Mouse (Mus musculus) embryonic facial prominence, embryonic 12.5 days (tissue): ENCODE measurements around the gene Alox15. TPM values are rescaled to one million over a fixed set of nuclear protein-coding genes. Genes with fewer than 3 reads are reported as not detected.

ENCODE experiments used
- ATAC-seq: fragments of 200-750 bp; cut with Nextera tagmentation; 2 replicates; pipeline ENCODE4 v1.8.0; 2017; ENCODE audit not compliant: insufficient number of reproducible peaks, insufficient read depth, low FRiP score, low TSS enrichment
- H3K27ac ChIP-seq: fragments of 300-500 bp; sonication (generic); 2 replicates; pipeline ENCODE4 v1.5.1; 2016; ENCODE audit warnings: mild to moderate bottlenecking
- H3K27me3 ChIP-seq: fragments of 300-500 bp; sonication (generic); 2 replicates; pipeline ENCODE4 v1.6.1; 2016; ENCODE audit warnings: mild to moderate bottlenecking, moderate library complexity
- H3K36me3 ChIP-seq: fragments of 300-500 bp; sonication (generic); 2 replicates; pipeline ENCODE4 v1.6.1; 2016; ENCODE audit warnings: mild to moderate bottlenecking
- H3K4me1 ChIP-seq: fragments of 300-500 bp; sonication (generic); 2 replicates; pipeline ENCODE4 v1.6.1; 2016
- H3K4me2 ChIP-seq: fragments of 300-500 bp; sonication (generic); replicated peaks from 2 replicates; pipeline ENCODE4 v1.6.1; 2016; ENCODE audit warnings: mild to moderate bottlenecking, moderate library complexity
- H3K4me3 ChIP-seq: fragments of 300-500 bp; sonication (generic); 2 replicates; pipeline ENCODE4 v1.5.1; 2016; ENCODE audit warnings: mild to moderate bottlenecking
- H3K9ac ChIP-seq: fragments of 300-500 bp; sonication (generic); 2 replicates; pipeline ENCODE4 v1.6.1; 2016; ENCODE audit warnings: mild to moderate bottlenecking, moderate library complexity
- H3K9me3 ChIP-seq: fragments of 300-500 bp; sonication (generic); 2 replicates; pipeline ENCODE4 v1.6.1; 2016; ENCODE audit warnings: mild to moderate bottlenecking, moderate library complexity
- WGBS: fragments of 180-500 bp; shearing (Covaris S2); methylation state at CpG from one replicate; pipeline ENCODE4 v1.1.7; 2016; 5-methylcytosine and 5-hydroxymethylcytosine counted together
- polyA plus RNA-seq: library from polyadenylated mRNA; unstranded; fragments of >200 nt; fragmentation: Nextera tagmentation; extraction: Ambion mirVana; gene quantifications from 2 replicates; pipeline ENCODE4 v1.2.1, GENCODE M21; 2016

The Alox15 gene
- polyA plus RNA-seq, 1 experiment from 2014 or later: 0.29 TPM

DNA sequence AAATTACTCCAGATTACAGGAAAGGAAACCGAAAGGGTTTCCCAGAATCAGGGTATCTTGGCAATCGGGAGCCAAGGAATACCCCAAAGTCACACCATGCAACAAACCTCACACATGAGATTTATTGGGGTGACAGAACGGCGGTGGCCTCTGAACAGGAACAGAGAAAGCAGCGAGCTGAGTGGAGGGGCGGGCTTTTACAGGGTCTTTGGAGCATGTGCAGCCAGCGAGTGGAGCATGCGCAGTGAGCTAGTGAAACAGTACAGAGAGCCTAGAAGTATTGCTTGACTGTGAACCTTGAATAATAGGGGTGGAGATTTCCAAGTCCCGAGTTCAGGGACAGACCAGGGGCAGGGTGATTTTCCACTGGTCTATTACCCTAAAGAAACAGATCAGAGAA lies 3.2 kb downstream of the Alox15 start:
- H3K36me3 ChIP-seq: no peaks in the 10 kb centered on the region
- H3K9ac ChIP-seq: no peak overlapping the region
- no peak for ATAC-seq
- no peaks in the 10 kb centered on the region for H3K9me3 ChIP-seq
- H3K27ac ChIP-seq: no peak overlapping the region
- H3K4me1 ChIP-seq: peaks cover 13% of the 10 kb centered on the region
- no peak overlapping the region for H3K4me2 ChIP-seq
- WGBS: 90% methylated on average over 9 of the region's 9 CpGs
- H3K27me3 ChIP-seq: peaks cover 50% of the 10 kb centered on the region
- no peak overlapping the region for H3K4me3 ChIP-seq

DNA sequence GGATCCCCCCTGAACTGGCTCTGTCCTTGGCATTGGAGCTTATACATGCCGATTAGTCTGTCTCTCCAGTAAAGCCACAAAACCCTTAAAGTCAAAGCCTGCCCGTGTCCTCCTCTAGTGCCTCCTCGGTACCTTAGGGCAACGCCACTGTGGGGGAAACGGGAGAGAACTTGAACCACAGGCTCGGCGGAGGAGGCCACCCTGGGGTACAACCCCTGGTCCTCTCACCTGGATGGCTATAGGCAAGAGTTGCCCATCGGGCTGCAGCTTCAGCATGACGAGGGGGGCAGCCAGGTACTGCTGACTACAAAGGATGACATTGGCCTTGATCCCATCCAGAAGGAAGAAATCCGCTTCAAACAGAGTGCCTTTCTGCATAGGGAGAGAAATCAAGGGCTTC lies 4.0 kb downstream of the Alox15 start:
- no peak for ATAC-seq
- WGBS: 80% methylated on average over 10 of the region's 10 CpGs
- Histone ChIP-seq H3K36me3 (no peaks in the 10 kb centered on the region), H3K4me1 (peaks cover 13% of the 10 kb centered on the region), H3K27ac (no peak overlapping the region), H3K9ac (no peak overlapping the region), H3K4me3 (no peak overlapping the region), H3K4me2 (no peak overlapping the region), H3K9me3 (no peaks in the 10 kb centered on the region), H3K27me3 (peaks cover 43% of the 10 kb centered on the region)

DNA sequence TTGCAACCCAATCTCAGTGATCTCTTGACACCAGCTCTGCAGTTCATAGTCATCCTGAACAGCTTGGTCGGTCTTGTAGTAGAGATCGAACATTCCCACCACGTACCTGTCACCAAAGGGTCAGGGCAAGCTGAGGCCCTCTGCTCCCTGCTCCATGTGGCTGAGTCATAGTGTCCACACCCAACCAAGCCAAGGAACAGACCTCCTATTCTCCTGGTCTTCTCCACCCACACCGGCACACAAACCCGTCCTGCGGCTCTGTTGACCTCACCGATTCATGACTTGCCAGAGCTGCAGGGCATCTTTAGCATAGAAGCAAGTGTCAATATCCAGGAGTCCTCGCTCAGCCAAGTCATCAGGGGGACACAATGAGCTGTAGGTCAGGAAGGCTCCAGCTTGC lies 6.3 kb downstream of the Alox15 start:
- Histone ChIP-seq H3K36me3 (no peaks in the 10 kb centered on the region), H3K9me3 (no peaks in the 10 kb centered on the region), H3K4me2 (no peak overlapping the region), H3K4me3 (no peak overlapping the region), H3K27ac (no peak overlapping the region), H3K9ac (no peak overlapping the region), H3K27me3 (peaks cover 20% of the 10 kb centered on the region), H3K4me1 (no peaks in the 10 kb centered on the region)
- ATAC-seq: no peak
- 91% methylated on average over 8 of the region's 8 CpGs for WGBS

DNA sequence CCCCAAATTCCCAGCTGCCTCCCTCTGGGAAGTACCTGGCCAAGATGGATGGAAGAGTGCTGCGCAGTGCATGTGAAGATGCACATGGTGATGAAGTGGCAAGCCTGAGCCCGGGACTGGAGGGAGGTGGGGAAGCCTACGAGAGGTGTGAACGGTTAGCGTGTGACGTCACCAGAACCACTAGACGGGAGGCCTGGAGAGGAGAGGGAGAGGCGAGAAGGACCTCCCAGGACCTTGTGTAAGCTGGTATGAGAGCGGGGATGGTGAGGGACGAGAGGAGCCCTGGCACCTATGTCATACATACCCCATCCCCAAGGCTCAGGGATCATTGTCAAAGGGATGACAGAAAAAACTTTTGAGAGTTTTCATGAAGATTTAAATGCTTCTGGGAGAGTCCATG lies 6.8 kb downstream of the Alox15 start:
- peaks cover 15% of the 10 kb centered on the region for H3K27me3 ChIP-seq
- no peaks in the 10 kb centered on the region for H3K9me3 ChIP-seq
- H3K27ac ChIP-seq: no peak overlapping the region
- no peak for ATAC-seq
- 86% methylated on average over 10 of the region's 10 CpGs for WGBS
- no peaks in the 10 kb centered on the region for H3K4me1 ChIP-seq
- no peaks in the 10 kb centered on the region for H3K36me3 ChIP-seq
- no peak overlapping the region for H3K4me2 ChIP-seq
- no peak overlapping the region for H3K4me3 ChIP-seq
- H3K9ac ChIP-seq: no peak overlapping the region

- Histone ChIP-seq H3K4me1 (no peaks in the 10 kb centered on the region), H3K27ac (no peak overlapping the region), H3K36me3 (no peaks in the 10 kb centered on the region), H3K9ac (no peak overlapping the region), H3K9me3 (no peaks in the 10 kb centered on the region), H3K4me3 (no peak overlapping the region), H3K27me3 (no peaks in the 10 kb centered on the region), H3K4me2 (no peak overlapping the region)
- 31% methylated on average over 7 of the region's 7 CpGs for WGBS
- ATAC-seq: no peak
Observed at GRCm38 (mm10) chr11:70339481-70339880, 12.3 kb downstream of the Alox15 start.

DNA sequence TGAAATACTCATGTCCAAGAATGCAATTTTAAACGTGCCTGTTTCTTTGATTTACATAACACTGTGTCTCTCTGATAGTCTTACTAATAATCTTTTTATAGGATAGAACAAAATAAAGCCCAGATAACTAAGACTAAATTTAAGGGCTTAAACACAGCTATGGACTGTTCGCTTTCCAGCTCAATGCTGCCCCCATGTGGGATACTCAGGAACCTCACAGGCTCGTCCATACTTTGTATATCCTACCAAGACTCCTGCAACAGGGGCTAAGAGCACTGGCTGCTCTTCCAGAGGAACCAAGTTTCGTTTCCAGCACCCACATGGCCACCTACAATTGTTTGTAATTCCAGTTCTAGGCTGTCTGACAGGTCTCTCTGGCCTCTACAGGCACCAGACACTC lies 17.4 kb downstream of the Alox15 start:
- no peak overlapping the region for H3K27ac ChIP-seq
- 0 out of 2 replicates have a peak, but pooled peaks have one; percentile 69 for ATAC-seq
- H3K4me3 ChIP-seq: no peak overlapping the region
- no peaks in the 10 kb centered on the region for H3K27me3 ChIP-seq
- H3K9ac ChIP-seq: no peak overlapping the region
- no peaks in the 10 kb centered on the region for H3K4me1 ChIP-seq
- H3K4me2 ChIP-seq: no peak overlapping the region
- 32% methylated on average over 4 of the region's 4 CpGs for WGBS
- no peaks in the 10 kb centered on the region for H3K36me3 ChIP-seq
- no peaks in the 10 kb centered on the region for H3K9me3 ChIP-seq

- Histone ChIP-seq H3K4me3 (no peak overlapping the region), H3K9ac (no peak overlapping the region), H3K4me2 (no peak overlapping the region), H3K4me1 (no peaks in the 10 kb centered on the region), H3K27ac (no peak overlapping the region), H3K9me3 (no peaks in the 10 kb centered on the region), H3K27me3 (peaks cover 42% of the 10 kb centered on the region), H3K36me3 (no peaks in the 10 kb centered on the region)
- 79% methylated on average over 8 of the region's 8 CpGs for WGBS
- ATAC-seq: no peak
Observed at GRCm38 (mm10) chr11:70324726-70325125, 27.1 kb downstream of the Alox15 start.

DNA sequence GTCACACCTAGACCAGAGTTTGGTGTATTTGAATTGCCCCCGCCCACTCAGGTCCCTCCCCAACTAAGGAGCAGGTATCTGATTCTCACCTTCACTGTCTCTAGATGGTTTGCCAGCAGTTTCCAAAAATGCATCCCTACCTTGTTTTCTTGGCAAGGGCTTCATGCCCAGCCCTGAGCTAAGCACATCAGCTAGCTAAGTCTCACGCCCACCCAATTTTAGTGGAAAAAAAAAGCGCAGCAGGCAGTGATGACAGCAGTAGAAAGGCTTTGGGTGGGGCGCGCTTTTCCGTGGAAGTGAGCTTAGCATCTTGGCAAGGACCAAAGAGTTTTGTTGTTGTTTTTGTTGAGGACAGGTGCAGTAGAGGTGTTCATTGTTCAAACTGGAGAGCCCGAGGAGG lies 29.3 kb downstream of the Alox15 start, which contains the start of gene Alox12e:
Alox12e (minus strand) TSS at position 101 of the 400 bp plus-strand sequence.
- 27% methylated on average over 7 of the region's 7 CpGs for WGBS
- ATAC-seq: no peak
- peak within 1 kb of the TSS; percentile 28 for H3K4me2 ChIP-seq
- no peak within 1 kb of the TSS for H3K4me3 ChIP-seq
- no peak within 1 kb of the TSS for H3K9ac ChIP-seq
- no peaks in the 10 kb centered on the region for H3K36me3 ChIP-seq
- no peaks in the 10 kb centered on the region for H3K4me1 ChIP-seq
- H3K27ac ChIP-seq: no peak within 1 kb of the TSS
- H3K27me3 ChIP-seq: peaks cover 48% of the 10 kb centered on the region
- no peaks in the 10 kb centered on the region for H3K9me3 ChIP-seq

DNA sequence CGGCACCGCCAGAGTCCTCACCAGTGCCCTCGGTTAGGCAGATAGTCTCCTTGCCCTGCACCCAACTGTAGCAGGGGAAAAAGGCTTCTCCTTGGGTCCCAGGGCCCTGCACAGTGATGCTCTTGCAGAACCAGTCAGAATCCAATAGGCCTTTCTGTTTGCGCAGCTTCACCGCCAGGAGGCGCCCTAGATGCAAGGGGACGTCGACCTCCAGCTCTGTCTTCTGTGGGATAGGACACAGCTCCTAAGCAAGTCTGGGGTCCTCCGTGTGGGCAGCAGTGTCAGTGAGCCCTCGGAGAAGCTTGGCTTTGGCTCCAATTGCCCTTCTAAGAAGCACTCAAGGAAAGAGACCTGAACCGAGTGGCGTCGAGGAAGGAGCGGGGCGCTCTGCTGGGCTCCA lies 30.2 kb downstream of the Alox15 start:
- no peaks in the 10 kb centered on the region for H3K9me3 ChIP-seq
- no peak overlapping the region for H3K9ac ChIP-seq
- under 1% methylated on average over 15 of the region's 15 CpGs for WGBS
- no peak for ATAC-seq
- H3K36me3 ChIP-seq: no peaks in the 10 kb centered on the region
- peak overlapping the region; percentile 28 for H3K4me2 ChIP-seq
- H3K27ac ChIP-seq: no peak overlapping the region
- H3K27me3 ChIP-seq: peaks cover 52% of the 10 kb centered on the region
- H3K4me1 ChIP-seq: no peaks in the 10 kb centered on the region
- no peak overlapping the region for H3K4me3 ChIP-seq

DNA sequence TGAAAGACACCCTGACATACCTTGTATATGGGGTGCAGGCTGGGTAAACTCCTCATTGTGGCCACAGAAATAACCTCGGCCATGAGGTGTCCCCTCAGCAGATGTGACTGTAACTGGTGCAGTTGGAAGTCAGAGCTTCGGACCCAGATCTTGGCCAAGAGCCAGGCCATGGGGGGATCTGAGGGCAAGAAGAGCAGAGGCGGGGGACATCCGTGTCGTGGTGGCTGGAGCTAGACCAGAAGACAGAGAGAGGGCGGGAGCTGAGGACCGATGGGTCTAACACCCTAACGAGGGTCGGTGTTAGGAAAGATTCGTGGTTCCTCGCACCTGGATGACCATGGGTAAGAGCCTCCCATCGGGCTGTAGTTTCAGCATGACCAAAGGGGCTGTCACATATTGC lies 32.2 kb downstream of the Alox15 start:
- Histone ChIP-seq H3K4me2 (no peak overlapping the region), H3K27ac (no peak overlapping the region), H3K4me1 (no peaks in the 10 kb centered on the region), H3K9ac (no peak overlapping the region), H3K27me3 (peaks cover 52% of the 10 kb centered on the region), H3K9me3 (no peaks in the 10 kb centered on the region), H3K4me3 (no peak overlapping the region), H3K36me3 (no peaks in the 10 kb centered on the region)
- no peak for ATAC-seq
- 87% methylated on average over 12 of the region's 12 CpGs for WGBS

DNA sequence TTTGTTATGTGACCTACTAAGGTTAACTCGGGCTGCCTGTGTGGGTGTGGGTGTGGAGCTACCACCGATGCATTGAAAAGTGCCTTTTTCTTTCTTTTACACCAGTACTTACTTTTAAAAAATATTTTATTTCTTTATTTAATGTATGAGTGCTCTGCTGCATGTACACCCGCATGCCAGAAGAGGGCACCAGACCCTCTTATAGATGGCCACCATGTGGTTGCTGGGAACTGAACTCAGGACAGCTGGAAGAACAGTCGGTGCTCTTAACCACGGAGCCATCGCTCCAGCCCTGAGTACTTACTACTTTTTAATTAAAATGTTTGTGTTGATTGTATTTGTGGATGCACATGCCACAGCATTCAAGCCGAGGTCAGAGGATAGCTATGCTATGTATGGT lies 38.0 kb downstream of the Alox15 start:
- no peak for ATAC-seq
- 37% methylated on average over 7 of the region's 7 CpGs for WGBS

DNA sequence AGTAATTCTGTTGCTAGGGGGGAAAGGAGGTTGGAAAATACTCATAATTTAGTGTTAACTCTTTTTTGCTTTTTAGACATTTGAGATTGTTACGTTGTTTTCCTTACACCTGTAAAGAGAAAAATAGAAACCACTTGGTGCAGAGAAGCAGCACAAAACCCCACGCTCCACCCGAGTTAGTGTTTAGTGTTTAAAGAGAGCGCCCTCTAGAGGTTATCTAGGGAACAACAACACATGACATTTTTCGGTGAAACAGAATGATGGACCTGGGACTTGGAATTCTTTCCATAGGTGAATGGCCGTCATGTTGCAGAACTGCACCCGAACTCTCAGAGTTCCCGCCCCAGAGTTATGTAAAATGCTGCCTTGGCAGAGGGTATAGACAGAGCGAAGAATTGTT lies 42.5 kb downstream of the Alox15 start:
- no peaks in the 10 kb centered on the region for H3K27me3 ChIP-seq
- H3K36me3 ChIP-seq: no peaks in the 10 kb centered on the region
- H3K9ac ChIP-seq: no peak overlapping the region
- no peak overlapping the region for H3K4me2 ChIP-seq
- WGBS: 26% methylated on average over 9 of the region's 9 CpGs
- no peak overlapping the region for H3K4me3 ChIP-seq
- H3K9me3 ChIP-seq: no peaks in the 10 kb centered on the region
- H3K4me1 ChIP-seq: no peaks in the 10 kb centered on the region
- H3K27ac ChIP-seq: no peak overlapping the region
- no peak for ATAC-seq

More for the DNA sequence above, 38.0 kb downstream of the Alox15 start:
- H3K27ac ChIP-seq: no peak overlapping the region
- H3K9me3 ChIP-seq: no peaks in the 10 kb centered on the region
- no peak overlapping the region for H3K9ac ChIP-seq
- H3K4me2 ChIP-seq: no peak overlapping the region
- no peak overlapping the region for H3K4me3 ChIP-seq
- H3K27me3 ChIP-seq: peaks cover 3% of the 10 kb centered on the region
- no peaks in the 10 kb centered on the region for H3K36me3 ChIP-seq
- no peaks in the 10 kb centered on the region for H3K4me1 ChIP-seq

GRCm38 (mm10) chr11:70308296-70308695 lies 43.5 kb downstream of the Alox15 start:
- H3K36me3 ChIP-seq: no peaks in the 10 kb centered on the region
- no peak overlapping the region for H3K4me2 ChIP-seq
- H3K4me3 ChIP-seq: no peak overlapping the region
- no peak overlapping the region for H3K27ac ChIP-seq
- no peak overlapping the region for H3K9ac ChIP-seq
- H3K9me3 ChIP-seq: no peaks in the 10 kb centered on the region
- no peaks in the 10 kb centered on the region for H3K4me1 ChIP-seq
- no peak for ATAC-seq
- WGBS: 93% methylated on average over 2 of the region's 2 CpGs
- H3K27me3 ChIP-seq: no peaks in the 10 kb centered on the region
